Mouse (Mus musculus) regulatory T cell (primary cell): ENCODE data around the gene Krt36.

Source experiments
- in situ Hi-C: fragments of 300-600 bp; cut with MboI, MseI; formaldehyde crosslinking; loops from one replicate; pipeline ENCODE4 v1.15.1; 2025; ENCODE audit warnings: high pct_unique_total_duplicates

Gene Krt36

DNA sequence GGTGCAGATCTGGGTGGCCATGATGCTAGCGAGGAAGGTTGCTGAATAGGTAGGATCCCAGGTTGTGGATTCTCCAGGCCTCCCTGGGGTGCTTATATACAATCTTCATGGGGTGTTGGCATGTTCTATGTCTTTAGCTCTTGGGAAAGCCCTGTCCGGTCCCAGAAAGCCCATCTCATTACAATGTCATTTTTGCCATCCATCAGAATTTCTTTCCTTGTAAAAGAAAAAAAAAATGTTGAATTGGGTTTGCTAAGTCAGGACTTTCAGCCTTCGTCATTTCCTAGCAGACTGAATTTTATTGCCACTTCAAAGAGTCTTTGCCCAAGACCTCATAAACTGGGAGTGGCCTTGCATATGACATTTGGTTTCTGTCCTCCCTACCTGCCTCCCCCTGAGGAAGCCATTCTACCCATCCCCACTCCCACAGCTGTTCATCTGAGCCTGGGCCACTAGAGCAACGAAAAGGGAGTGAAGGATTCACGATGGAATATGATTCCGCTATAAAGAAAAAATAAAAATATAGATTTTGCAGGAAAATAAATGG lies at the start of gene Krt36:
Gene Krt36 (minus strand): TSS at position 51 of the 547 bp plus-strand sequence.
- in situ Hi-C loops = no loop called here

- in situ Hi-C loops = no loop called here
Observed at GRCm38 (mm10) chr11:100148615-100149330, 43.3 kb upstream of the Krt36 start, which contains the start of gene Krt19. TSS of gene Krt19 (minus strand) at chr11:100148665.

GRCm38 (mm10) chr11:100147566-100148353 lies 42.3 kb upstream of the Krt36 start:
- in situ Hi-C loops = no loop called here

DNA sequence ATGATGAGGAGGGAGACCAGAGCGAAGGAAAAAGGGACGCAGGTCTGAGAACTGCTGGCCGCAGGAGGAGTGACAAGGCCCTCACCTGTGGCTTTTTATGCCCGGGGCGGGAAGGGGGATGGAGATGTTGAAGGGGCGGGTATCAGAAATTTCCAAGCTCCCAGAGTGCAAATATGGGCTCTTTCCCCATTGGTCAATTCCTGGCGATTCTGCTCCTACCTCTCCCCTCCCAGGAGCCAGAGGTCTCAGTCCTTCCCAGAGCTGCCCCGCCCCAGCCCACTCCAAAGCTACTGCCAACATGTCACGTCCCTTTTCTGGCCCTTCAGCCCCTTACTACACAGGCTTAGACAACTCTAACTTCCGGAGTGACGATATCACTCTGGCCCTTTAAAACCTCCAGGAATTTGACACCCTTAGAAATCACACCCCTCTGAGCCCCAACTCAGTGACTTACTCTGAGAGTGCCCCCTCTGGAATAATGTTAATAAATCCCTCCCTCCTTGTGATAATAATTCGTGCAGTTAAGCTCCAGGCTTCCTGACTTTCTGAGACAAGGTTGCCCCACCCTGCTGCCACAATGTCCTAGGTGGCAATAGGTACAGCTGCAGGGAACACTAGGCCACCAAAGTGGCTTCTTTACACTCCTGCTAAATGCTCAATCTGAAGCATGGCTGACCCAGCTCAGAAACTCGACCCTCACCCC lies 40.6 kb upstream of the Krt36 start:
- in situ Hi-C loops = no loop called here

- in situ Hi-C loops = no loop called here
Observed at GRCm38 (mm10) chr11:100145104-100145503, 39.7 kb upstream of the Krt36 start.

- in situ Hi-C loops = no loop called here
Observed at GRCm38 (mm10) chr11:100140966-100141365, 35.5 kb upstream of the Krt36 start.

- in situ Hi-C loops = no loop called here
Observed at GRCm38 (mm10) chr11:100139391-100139790, 34.0 kb upstream of the Krt36 start.

DNA sequence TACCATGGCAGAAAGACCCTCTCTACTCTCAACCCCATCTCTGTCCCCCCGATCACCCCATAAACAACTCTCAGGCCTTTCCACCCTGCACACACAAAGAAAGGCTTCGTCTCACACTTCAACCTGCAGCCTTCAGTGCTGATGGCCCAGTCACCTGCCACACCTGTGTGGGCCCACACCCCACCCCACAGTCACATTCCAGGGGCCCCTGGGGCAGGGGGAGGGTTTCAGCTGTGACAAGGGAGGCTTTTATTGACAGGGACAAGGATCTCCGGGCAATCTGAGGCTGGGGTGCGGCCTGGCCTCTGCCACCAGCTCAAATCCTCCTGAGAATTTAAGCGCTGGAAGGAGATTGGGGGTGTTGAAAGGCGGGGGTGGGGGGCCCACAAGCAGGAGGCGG lies 33.4 kb upstream of the Krt36 start:
- in situ Hi-C loops = no loop called here

GRCm38 (mm10) chr11:100137693-100138092 lies 32.3 kb upstream of the Krt36 start:
- in situ Hi-C loops = no loop called here

DNA sequence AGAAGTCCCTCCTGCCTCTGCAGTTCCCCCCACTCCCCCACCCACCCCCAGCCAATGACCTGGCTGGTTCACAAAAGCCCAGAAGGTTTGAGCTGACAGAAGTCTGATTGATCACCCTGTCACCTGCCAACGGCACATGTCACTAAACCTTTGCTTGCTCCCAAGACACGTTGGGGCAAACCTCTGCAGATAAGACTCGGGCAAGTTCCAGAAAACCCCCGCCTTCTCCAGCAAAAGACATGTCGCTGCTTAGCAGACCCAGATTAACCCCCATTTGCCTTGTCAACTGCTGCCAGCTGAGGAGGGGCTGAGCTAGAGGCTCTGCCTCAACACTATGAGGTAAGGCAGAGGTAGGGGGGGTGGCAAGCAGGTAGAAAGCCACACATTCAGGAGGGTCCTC lies 31.1 kb upstream of the Krt36 start:
- in situ Hi-C loops = no loop called here

GRCm38 (mm10) chr11:100135731-100136130 lies 30.3 kb upstream of the Krt36 start, which contains the start of gene Krt15:
TSS of gene Krt15 (minus strand) at chr11:100135928.
- in situ Hi-C loops = no loop called here

- in situ Hi-C loops = no loop called here
Observed at GRCm38 (mm10) chr11:100124901-100125300, 19.5 kb upstream of the Krt36 start.

DNA sequence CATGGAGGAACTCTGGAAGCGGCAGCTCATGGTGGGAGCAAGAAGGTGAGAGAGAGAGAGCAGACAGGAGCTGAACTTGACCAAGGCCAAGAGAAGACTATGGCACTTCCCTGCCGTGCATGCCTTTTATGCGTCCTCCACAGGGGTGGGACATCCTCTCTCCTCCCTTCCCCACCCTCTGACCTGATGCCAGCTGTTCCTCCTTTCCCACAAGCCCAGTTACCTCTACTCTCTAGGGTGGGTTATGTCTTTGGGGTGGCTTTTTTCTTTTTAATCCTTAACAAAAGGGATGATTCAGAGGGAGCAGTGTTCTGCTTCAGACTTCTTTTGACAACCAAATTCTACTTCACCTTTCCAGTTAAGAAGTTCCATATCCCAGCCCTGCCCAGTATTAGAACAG lies 16.0 kb upstream of the Krt36 start, which contains the start of gene Krt13:
Gene Krt13 (minus strand): TSS at position 101 of the 400 bp plus-strand sequence.
- in situ Hi-C loops = no loop called here

- in situ Hi-C loops = no loop called here
Observed at GRCm38 (mm10) chr11:100120331-100120730, 14.9 kb upstream of the Krt36 start.

- in situ Hi-C loops = no loop called here
Observed at GRCm38 (mm10) chr11:100113742-100114029, 8.3 kb upstream of the Krt36 start.

- in situ Hi-C loops = no loop called here
Observed at GRCm38 (mm10) chr11:100112935-100113741, 7.7 kb upstream of the Krt36 start.

- in situ Hi-C loops = no loop called here
Observed at GRCm38 (mm10) chr11:100102693-100103429, 2.6 kb downstream of the Krt36 start.

- in situ Hi-C loops = no loop called here
Observed at GRCm38 (mm10) chr11:100100391-100100790, 5.0 kb downstream of the Krt36 start.

- in situ Hi-C loops = no loop called here
Observed at GRCm38 (mm10) chr11:100097819-100098218, 7.6 kb downstream of the Krt36 start.

DNA sequence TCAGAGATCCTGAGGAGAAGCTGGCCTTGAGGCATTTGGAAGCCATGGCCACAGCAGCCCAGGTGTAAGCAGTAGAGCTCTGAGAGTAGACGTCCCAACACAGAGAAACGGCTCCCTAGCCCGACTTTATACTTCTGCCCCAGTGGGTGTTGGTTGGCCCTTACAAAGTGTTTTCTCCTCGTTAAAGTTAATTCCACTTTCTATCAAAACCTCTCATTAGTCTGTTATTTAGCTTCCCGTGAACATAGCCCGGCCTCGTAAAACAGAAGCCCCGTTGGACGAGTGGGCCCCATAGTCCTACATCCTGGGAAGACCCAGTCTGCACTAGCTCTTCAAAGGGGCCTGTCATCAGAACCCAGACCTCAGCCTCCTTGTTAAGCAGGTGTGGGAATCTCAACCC lies 9.3 kb downstream of the Krt36 start, which contains the start of gene Krt35:
Gene Krt35 (minus strand): TSS at position 101 of the 400 bp plus-strand sequence.
- in situ Hi-C loops = no loop called here
